Mouse (Mus musculus) E14TG2a.4 (cell line): ENCODE results near the gene Haus2.

Source experiments
- CTCF ChIP-seq: conservative IDR thresholded peaks from 2 replicates; pipeline ENCODE4 v1.5.1; 2014; ENCODE audit warnings: low read length
- NANOG ChIP-seq: IDR thresholded peaks from 2 replicates; pipeline ENCODE4 v1.6.1; 2014; ENCODE audit warnings: borderline replicate concordance, low read length, mixed read lengths
- POU5F1 ChIP-seq: IDR thresholded peaks from 2 replicates; pipeline ENCODE4 v1.6.1; 2014; ENCODE audit warnings: low read length, borderline replicate concordance

- TF ChIP-seq CTCF (no peak), POU5F1 (no peak), NANOG (no peak)
Measured at GRCm38 (mm10) chr2:120608830-120609723, at the start of gene Haus2, which contains the start of gene Lrrc57.
